Mouse (Mus musculus) CD8-positive naive resting alpha-beta T cell, adult 2 months (primary cell): ENCODE data around the gene A630010A05Rik.
"Not testable (repeated sequence)": the region's sequence is repeated elsewhere in the genome, so short reads cannot be mapped to it uniquely, and the experiment has no call there.

Experiments
- DNase-seq, 2 experiments: peaks; one replicate each; pipeline ENCODE4 v3.0.0; 2022; ENCODE audit warnings: low read depth in 2 of 2, low spot score in 2 of 2

Gene A630010A05Rik

GRCm38 (mm10) chr16:14562017-14562416 lies at the start of gene A630010A05Rik:
TSS of gene A630010A05Rik (plus strand) at chr16:14562317.
- DNase-seq = no peak

GRCm38 (mm10) chr16:14535766-14536165 lies 26.4 kb upstream of the A630010A05Rik start:
- DNase-seq = no peak

- DNase-seq = not testable (repeated sequence)
These were observed 4.9 kb upstream of the A630010A05Rik start for GRCm38 (mm10) chr16:14557191-14557590.
